Mouse (Mus musculus): ENCODE results near the gene Spz1. TPM values are rescaled to one million over a fixed set of nuclear protein-coding genes. Genes with fewer than 3 reads are reported as not detected.

Spz1 gene
- not detected in 2 replicates for polyA plus RNA-seq (2012; rRNA removed; ENCODE audit: low replicate concordance)

DNA sequence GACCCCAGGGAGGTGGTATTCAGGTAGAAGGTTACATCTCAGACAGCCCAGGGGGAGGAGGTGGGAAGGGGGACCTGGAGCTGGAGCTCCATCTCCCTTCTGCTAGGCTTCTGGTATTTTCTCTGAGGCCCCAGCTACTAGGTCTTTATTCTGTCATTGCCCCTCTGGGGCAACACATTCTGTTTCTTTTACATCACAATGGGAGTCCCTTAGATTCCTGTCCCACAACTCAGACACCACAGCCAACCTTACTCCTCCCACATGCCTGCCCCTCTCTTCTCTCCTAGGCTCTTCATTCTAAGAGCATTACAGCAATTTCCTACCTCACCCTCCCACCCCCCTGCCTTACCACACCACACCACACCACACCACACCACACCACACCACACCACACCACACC is at the start of gene Spz1:
Spz1 (minus strand) TSS at position 101 of the 400 bp plus-strand sequence.

DNA sequence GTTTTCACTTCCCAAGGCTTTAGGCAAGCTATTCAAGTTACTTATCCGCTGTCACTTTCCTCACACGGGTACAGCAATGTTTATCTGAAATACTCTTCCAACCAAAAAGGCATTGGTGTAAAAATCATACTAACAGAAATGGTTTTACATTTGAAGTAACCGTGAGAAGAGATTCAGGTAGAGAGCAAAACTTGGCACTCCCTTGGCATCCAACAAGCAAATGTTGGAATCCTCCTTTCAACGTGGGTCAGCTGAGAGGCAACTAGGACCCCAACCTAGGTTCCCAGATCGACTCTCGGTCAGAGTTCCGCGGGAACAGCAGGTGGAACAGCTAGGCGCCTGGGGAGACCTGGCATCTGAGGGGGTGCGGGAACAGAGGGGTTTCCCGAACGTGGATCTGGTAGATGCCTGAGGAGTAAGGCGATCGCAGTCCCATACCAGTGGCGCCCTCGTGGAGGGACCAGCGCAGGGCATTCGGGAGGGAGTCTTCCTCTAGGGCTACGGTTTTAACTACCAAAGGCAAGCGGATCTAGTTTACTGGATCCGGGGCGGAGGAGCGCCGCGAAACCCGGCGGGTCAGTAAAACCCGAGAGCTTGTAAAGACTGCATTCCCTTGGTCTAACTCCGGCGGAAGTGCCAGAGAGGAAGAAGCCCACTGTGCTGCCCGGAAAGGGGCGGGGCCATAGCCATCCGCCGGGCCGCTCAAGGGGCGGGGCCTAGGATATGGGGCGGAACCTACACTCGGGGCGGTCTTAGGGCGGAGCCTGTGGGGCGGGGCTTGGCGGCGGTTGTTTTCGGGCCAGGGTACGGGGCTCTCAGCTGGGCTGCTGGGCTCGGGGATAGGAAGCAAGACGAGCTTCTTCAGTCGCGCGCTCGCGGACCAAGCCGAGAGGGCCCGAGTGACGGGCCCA is 34.6 kb upstream of the Spz1 start, which contains the start of gene Serinc5:
Serinc5 (plus strand) TSS at position 781 of the 911 bp plus-strand sequence.

DNA sequence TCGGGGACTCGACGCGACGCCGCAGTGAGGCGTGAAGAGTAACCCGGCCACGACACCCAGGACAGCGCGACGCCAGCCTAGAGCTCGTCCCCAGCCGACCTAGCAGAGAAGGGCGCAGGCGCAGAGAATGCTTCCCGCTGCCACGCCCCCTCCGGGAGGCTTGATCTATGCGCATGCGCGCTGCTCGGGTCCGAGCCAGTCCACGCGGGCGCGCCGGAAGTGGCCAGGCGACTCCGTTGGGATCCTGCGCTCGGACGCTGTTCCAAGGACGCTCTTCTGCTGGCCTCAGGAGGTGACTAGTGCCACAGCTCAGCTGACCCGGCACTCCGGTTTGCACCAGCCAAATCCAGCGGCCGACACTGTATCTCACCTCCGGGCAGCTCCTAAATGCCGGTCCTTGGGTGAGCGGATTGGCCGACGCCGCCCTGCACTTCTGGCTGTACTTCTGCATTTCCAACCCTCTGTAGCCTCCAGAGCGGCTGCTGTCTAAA is 45.2 kb downstream of the Spz1 start, which contains the start of gene Zfyve16:
Zfyve16 (minus strand) TSS at position 148 of the 491 bp plus-strand sequence.

Other genes with a start within 250 kb of the Spz1 start
- 1.4 and 2.1 TPM in 2 replicates for gene Dhfr, start 221.4 kb downstream of the Spz1 start, polyA plus RNA-seq (2012; rRNA removed; ENCODE audit: low replicate concordance)
- gene Msh3, start 221.2 kb downstream of the Spz1 start, polyA plus RNA-seq (2012; rRNA removed; ENCODE audit: low replicate concordance) = 2.0 and 4.0 TPM in 2 replicates
- not detected in 2 replicates for gene Ankrd34b, start 150.3 kb downstream of the Spz1 start, polyA plus RNA-seq (2012; rRNA removed; ENCODE audit: low replicate concordance)
- 0.79 and 1.0 TPM in 2 replicates for gene Fam151b, start 92.2 kb downstream of the Spz1 start, polyA plus RNA-seq (2012; rRNA removed; ENCODE audit: low replicate concordance)
- 0.32 and 0.36 TPM in 2 replicates for gene Zfyve16, start 45.3 kb downstream of the Spz1 start, polyA plus RNA-seq (2012; rRNA removed; ENCODE audit: low replicate concordance)
- 9.1 and 9.8 TPM in 2 replicates for gene Serinc5, start 34.9 kb upstream of the Spz1 start, polyA plus RNA-seq (2012; rRNA removed; ENCODE audit: low replicate concordance)
- 0.69 and 2.1 TPM in 2 replicates for gene Thbs4, start 218.6 kb upstream of the Spz1 start, polyA plus RNA-seq (2012; rRNA removed; ENCODE audit: low replicate concordance)

All from duodenum, adult 2 months (tissue).